Mouse (Mus musculus): ENCODE results near the gene Pde8b. TPM values are rescaled to one million over a fixed set of nuclear protein-coding genes. Genes with fewer than 3 reads are reported as not detected.

Gene Pde8b
- polyA plus RNA-seq, 1 experiment from 2014 or later, result 1.4 TPM

GRCm38 (mm10) chr13:95056501-95057280 lies 193.4 kb downstream of the Pde8b start:
- 80% methylated on average over 11 of the region's 11 CpGs for WGBS
- no peak overlapping the region for H3K27ac ChIP-seq (replicated peaks; ENCODE audit: low read depth, low read length)
- H3K9ac ChIP-seq (replicated peaks; ENCODE audit: low read length), result no peak overlapping the region

DNA sequence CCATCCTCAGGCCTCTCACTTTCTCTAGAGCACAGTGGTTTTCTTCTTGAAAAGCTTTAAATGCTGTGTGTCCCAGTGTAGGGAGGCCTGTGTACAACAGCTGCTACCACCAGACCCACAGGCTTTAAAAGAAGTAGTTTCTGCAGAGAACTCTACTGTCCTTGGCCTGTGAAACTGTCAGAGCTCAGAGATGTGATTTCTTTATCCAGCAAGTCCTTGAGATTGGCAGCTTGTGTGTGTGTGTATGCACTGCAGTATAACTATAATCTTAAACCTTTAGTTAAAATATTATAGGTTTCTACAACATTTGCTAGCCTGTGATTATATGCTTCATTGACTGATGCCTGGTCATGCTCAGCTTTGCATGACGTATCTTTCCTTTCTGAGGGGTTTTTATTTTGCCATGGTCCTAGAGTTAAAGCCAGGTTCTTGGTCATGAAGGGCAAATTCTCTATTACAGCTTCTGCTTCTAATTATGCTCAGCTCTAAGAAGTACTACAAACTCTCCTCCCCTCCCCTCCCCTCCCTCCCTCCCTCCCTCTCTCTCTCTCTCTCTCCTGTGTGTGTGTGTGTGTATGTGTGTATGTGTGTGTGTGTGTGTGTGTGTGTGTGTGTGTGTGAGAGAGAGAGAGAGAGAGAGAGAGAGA lies 194.3 kb downstream of the Pde8b start:
- WGBS, result 35% methylated on average over 1 of the region's 1 CpGs
- ATAC-seq (replicated peaks; ENCODE audit: insufficient number of reproducible peaks, low FRiP score, low TSS enrichment, low read depth), result peak; percentile 65; the same call in 1 of the 2 replicates
- H3K9ac ChIP-seq (replicated peaks; ENCODE audit: low read length), result no peak overlapping the region
- no peaks in the 10 kb centered on the region for H3K27me3 ChIP-seq (ENCODE audit: control insufficient read depth, insufficient read depth, low read length)
- H3K4me1 ChIP-seq (ENCODE audit: control insufficient read depth, insufficient read depth, low read length), result no peaks in the 10 kb centered on the region; the same call in 1 of the 2 replicates
- H3K4me2 ChIP-seq (ENCODE audit: low read depth, low read length), result no peak overlapping the region
- DNase-seq (ENCODE audit: low spot score), result peak; percentile 68
- H3K36me3 ChIP-seq (replicated peaks; ENCODE audit: control insufficient read depth, insufficient read depth, low read depth, low read length), result no peaks in the 10 kb centered on the region
- H3K4me3 ChIP-seq (ENCODE audit: low read depth, low read length), result no peak overlapping the region
- H3K27ac ChIP-seq (replicated peaks; ENCODE audit: low read depth, low read length), result no peak overlapping the region
- H3K9me3 ChIP-seq (replicated peaks; ENCODE audit: control insufficient read depth, low read length), result no peaks in the 10 kb centered on the region

More at GRCm38 (mm10) chr13:95056501-95057280, 193.4 kb downstream of the Pde8b start:
- Histone ChIP-seq H3K4me1 (ENCODE audit: control insufficient read depth, insufficient read depth, low read length) (no peaks in the 10 kb centered on the region; the same call in 1 of the 2 replicates), H3K36me3 (replicated peaks; ENCODE audit: control insufficient read depth, insufficient read depth, low read depth, low read length) (no peaks in the 10 kb centered on the region), H3K27me3 (ENCODE audit: control insufficient read depth, insufficient read depth, low read length) (no peaks in the 10 kb centered on the region), H3K4me2 (ENCODE audit: low read depth, low read length) (no peak overlapping the region), H3K4me3 (ENCODE audit: low read depth, low read length) (no peak overlapping the region), H3K9me3 (replicated peaks; ENCODE audit: control insufficient read depth, low read length) (no peaks in the 10 kb centered on the region)
- ATAC-seq (replicated peaks; ENCODE audit: insufficient number of reproducible peaks, low FRiP score, low TSS enrichment, low read depth) (no peak), DNase-seq (ENCODE audit: low spot score) (no peak)

DNA sequence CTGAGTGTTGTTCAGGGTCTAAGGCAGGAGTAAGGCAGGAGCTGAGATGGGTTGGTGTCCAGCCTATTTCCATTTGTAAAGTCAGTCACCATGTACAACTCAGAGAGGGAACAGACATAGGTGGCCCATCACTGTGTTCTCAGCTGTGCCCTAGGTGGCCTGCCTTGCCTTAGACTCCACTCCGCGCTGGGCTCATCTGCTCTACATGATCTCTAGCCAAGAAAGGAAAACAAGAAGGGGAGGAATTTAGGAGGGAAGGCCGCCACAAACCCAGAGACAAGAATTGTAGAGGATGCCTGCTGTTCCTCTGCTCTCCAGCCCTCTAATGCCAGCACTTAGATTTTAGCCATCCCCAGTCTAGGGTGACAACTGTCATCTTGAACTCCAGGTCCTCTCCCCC lies 197.7 kb downstream of the Pde8b start:
- Histone ChIP-seq H3K9ac (replicated peaks; ENCODE audit: low read length) (no peak overlapping the region), H3K27me3 (ENCODE audit: control insufficient read depth, insufficient read depth, low read length) (no peaks in the 10 kb centered on the region), H3K4me1 (ENCODE audit: control insufficient read depth, insufficient read depth, low read length) (no peaks in the 10 kb centered on the region; the same call in 1 of the 2 replicates), H3K36me3 (replicated peaks; ENCODE audit: control insufficient read depth, insufficient read depth, low read depth, low read length) (no peaks in the 10 kb centered on the region), H3K4me3 (ENCODE audit: low read depth, low read length) (no peak overlapping the region), H3K27ac (replicated peaks; ENCODE audit: low read depth, low read length) (no peak overlapping the region), H3K4me2 (ENCODE audit: low read depth, low read length) (no peak overlapping the region), H3K9me3 (replicated peaks; ENCODE audit: control insufficient read depth, low read length) (no peaks in the 10 kb centered on the region)
- no peak for ATAC-seq (replicated peaks; ENCODE audit: insufficient number of reproducible peaks, low FRiP score, low TSS enrichment, low read depth)
- 95% methylated on average over 3 of the region's 3 CpGs for WGBS
- no peak for DNase-seq (ENCODE audit: low spot score)

DNA sequence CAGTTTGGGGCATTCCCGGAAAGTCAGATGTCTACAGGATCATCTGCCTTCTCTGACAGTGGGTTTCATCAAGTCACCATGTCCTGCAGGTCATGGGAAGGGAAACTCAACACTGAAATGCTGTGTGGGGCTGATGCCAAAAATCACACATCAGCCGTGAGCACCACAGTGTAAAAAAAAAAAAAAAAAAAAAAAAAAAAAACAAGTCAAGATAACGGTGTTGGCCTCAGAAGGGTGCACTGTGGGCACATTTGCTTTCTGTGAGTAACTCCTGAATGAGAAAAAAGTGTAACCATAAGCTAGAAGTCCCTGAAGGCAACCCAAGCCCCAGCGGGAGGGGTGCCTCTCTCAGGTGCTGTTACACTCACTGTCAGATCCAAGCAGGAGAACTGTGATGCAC lies 199.7 kb downstream of the Pde8b start:
- Histone ChIP-seq H3K27me3 (ENCODE audit: control insufficient read depth, insufficient read depth, low read length) (no peaks in the 10 kb centered on the region), H3K27ac (replicated peaks; ENCODE audit: low read depth, low read length) (no peak overlapping the region), H3K36me3 (replicated peaks; ENCODE audit: control insufficient read depth, insufficient read depth, low read depth, low read length) (no peaks in the 10 kb centered on the region), H3K9me3 (replicated peaks; ENCODE audit: control insufficient read depth, low read length) (no peaks in the 10 kb centered on the region), H3K9ac (replicated peaks; ENCODE audit: low read length) (no peak overlapping the region), H3K4me1 (ENCODE audit: control insufficient read depth, insufficient read depth, low read length) (no peaks in the 10 kb centered on the region), H3K4me3 (ENCODE audit: low read depth, low read length) (no peak overlapping the region), H3K4me2 (ENCODE audit: low read depth, low read length) (no peak overlapping the region)
- WGBS, result 86% methylated on average over 4 of the region's 4 CpGs
- DNase-seq (ENCODE audit: low spot score) (no peak), ATAC-seq (replicated peaks; ENCODE audit: insufficient number of reproducible peaks, low FRiP score, low TSS enrichment, low read depth) (no peak)

DNA sequence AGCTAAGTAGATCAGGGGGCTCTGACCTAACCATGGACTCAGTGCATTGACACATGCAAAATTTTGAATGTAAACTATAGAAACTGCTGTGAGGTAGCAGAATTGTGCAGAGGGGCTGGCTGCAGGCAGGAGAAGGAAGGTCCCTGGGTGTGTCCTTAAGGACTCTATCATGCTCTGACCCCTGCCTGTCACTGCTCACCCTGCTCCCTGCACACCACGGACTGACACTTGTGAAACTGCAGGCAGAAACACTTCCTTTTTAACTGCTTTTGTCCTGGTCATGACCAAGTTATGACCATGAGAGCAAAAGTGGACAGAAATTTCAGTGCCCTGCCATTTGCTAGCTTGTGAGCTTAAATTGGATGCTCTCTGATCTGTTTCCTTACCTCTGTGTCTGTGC lies 206.0 kb downstream of the Pde8b start:
- Histone ChIP-seq H3K4me3 (ENCODE audit: low read depth, low read length) (no peak overlapping the region), H3K4me2 (ENCODE audit: low read depth, low read length) (no peak overlapping the region), H3K36me3 (replicated peaks; ENCODE audit: control insufficient read depth, insufficient read depth, low read depth, low read length) (no peaks in the 10 kb centered on the region), H3K9ac (replicated peaks; ENCODE audit: low read length) (no peak overlapping the region), H3K9me3 (replicated peaks; ENCODE audit: control insufficient read depth, low read length) (no peaks in the 10 kb centered on the region), H3K4me1 (ENCODE audit: control insufficient read depth, insufficient read depth, low read length) (no peaks in the 10 kb centered on the region), H3K27me3 (ENCODE audit: control insufficient read depth, insufficient read depth, low read length) (no peaks in the 10 kb centered on the region), H3K27ac (replicated peaks; ENCODE audit: low read depth, low read length) (no peak overlapping the region)
- no peak for DNase-seq (ENCODE audit: low spot score)
- no peak for ATAC-seq (replicated peaks; ENCODE audit: insufficient number of reproducible peaks, low FRiP score, low TSS enrichment, low read depth)
- 68% methylated on average over 1 of the region's 1 CpGs for WGBS

DNA sequence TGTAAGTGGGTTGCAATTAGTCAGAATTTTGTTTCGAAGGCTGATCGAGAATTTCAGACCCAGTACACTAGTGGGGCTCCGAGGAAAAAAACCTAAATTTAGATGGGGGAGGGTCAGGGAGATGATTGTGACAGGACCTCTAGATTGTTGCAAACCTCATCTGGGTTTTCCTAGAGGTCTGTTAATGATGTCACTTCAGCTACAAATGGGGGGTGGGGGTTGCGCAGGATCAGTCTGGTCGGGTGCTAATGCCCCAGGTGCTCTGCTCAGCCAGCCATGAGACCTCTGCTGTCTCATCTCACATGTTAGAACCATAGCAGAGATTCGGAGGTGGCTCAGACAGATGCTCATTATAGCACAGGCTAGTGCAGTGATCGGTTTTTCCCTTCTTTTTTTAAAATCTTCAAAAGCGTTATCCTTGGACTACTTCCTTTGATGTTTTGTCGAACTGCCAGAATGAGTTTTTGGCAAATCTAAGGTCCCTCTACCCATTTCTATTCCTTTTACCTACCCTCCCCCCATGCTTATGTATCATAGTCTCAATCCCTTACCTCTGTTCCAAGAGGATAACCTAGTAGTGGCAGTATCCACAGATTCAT lies 209.9 kb downstream of the Pde8b start:
- Histone ChIP-seq H3K4me2 (ENCODE audit: low read depth, low read length) (no peak overlapping the region), H3K36me3 (replicated peaks; ENCODE audit: control insufficient read depth, insufficient read depth, low read depth, low read length) (no peaks in the 10 kb centered on the region), H3K4me3 (ENCODE audit: low read depth, low read length) (no peak overlapping the region), H3K9me3 (replicated peaks; ENCODE audit: control insufficient read depth, low read length) (no peaks in the 10 kb centered on the region), H3K27ac (replicated peaks; ENCODE audit: low read depth, low read length) (no peak overlapping the region), H3K9ac (replicated peaks; ENCODE audit: low read length) (no peak overlapping the region), H3K27me3 (ENCODE audit: control insufficient read depth, insufficient read depth, low read length) (no peaks in the 10 kb centered on the region), H3K4me1 (ENCODE audit: control insufficient read depth, insufficient read depth, low read length) (no peaks in the 10 kb centered on the region)
- DNase-seq (ENCODE audit: low spot score) (no peak), ATAC-seq (replicated peaks; ENCODE audit: insufficient number of reproducible peaks, low FRiP score, low TSS enrichment, low read depth) (no peak)
- 84% methylated on average over 9 of the region's 9 CpGs for WGBS

GRCm38 (mm10) chr13:95038200-95038599 lies 211.9 kb downstream of the Pde8b start:
- no peaks in the 10 kb centered on the region for H3K27me3 ChIP-seq (ENCODE audit: control insufficient read depth, insufficient read depth, low read length)
- no peak overlapping the region for H3K9ac ChIP-seq (replicated peaks; ENCODE audit: low read length)
- H3K4me1 ChIP-seq (ENCODE audit: control insufficient read depth, insufficient read depth, low read length), result no peaks in the 10 kb centered on the region
- WGBS, result 83% methylated on average over 4 of the region's 4 CpGs
- no peak overlapping the region for H3K27ac ChIP-seq (replicated peaks; ENCODE audit: low read depth, low read length)
- DNase-seq (ENCODE audit: low spot score), result no peak
- no peaks in the 10 kb centered on the region for H3K9me3 ChIP-seq (replicated peaks; ENCODE audit: control insufficient read depth, low read length)
- H3K36me3 ChIP-seq (replicated peaks; ENCODE audit: control insufficient read depth, insufficient read depth, low read depth, low read length), result no peaks in the 10 kb centered on the region
- no peak for ATAC-seq (replicated peaks; ENCODE audit: insufficient number of reproducible peaks, low FRiP score, low TSS enrichment, low read depth)
- no peak overlapping the region for H3K4me3 ChIP-seq (ENCODE audit: low read depth, low read length)
- no peak overlapping the region for H3K4me2 ChIP-seq (ENCODE audit: low read depth, low read length)

DNA sequence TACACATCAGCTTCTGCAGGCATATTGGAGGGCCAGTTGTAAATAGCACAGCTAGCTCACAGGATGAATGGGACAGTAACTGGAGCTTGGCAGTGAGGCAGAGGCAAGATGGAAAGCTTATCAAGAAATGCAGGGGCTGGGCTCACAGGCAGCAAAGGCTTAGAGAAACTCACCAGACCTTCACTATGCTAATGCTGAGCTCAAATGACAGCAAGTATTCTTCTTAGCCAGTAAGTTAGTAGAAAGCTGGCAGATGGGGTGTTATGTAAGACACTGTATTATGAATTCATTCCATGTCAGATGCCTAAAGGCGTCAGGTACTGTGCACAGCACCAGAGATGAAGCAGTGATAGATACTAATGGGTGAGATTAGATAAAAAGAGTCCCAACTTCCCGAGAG lies 215.4 kb downstream of the Pde8b start:
- 88% methylated on average over 2 of the region's 2 CpGs for WGBS
- Histone ChIP-seq H3K9ac (replicated peaks; ENCODE audit: low read length) (no peak overlapping the region), H3K9me3 (replicated peaks; ENCODE audit: control insufficient read depth, low read length) (no peaks in the 10 kb centered on the region), H3K27me3 (ENCODE audit: control insufficient read depth, insufficient read depth, low read length) (no peaks in the 10 kb centered on the region), H3K36me3 (replicated peaks; ENCODE audit: control insufficient read depth, insufficient read depth, low read depth, low read length) (no peaks in the 10 kb centered on the region), H3K4me3 (ENCODE audit: low read depth, low read length) (no peak overlapping the region), H3K4me2 (ENCODE audit: low read depth, low read length) (no peak overlapping the region), H3K27ac (replicated peaks; ENCODE audit: low read depth, low read length) (no peak overlapping the region), H3K4me1 (ENCODE audit: control insufficient read depth, insufficient read depth, low read length) (no peaks in the 10 kb centered on the region)
- DNase-seq (ENCODE audit: low spot score) (no peak), ATAC-seq (replicated peaks; ENCODE audit: insufficient number of reproducible peaks, low FRiP score, low TSS enrichment, low read depth) (no peak)

Data from embryonic facial prominence, embryonic 11.5 days (tissue).